Mouse (Mus musculus) heart, adult 2 months (tissue): ENCODE measurements at regions not wholly inside any gene's neighbourhood (a gene's known extent, or its start where the extent isn't known, plus 50 kb on each side); places are given as distances from the start of the nearest gene placed in this dataset.

Experiments used
- DNase-seq, 2 experiments: peaks; one replicate each; pipeline ENCODE4 v3.0.0; 2021
- H3K27ac ChIP-seq: fragments of 200-600 bp; 2 replicates; pipeline ENCODE4 v1.8.1; 2022
- H3K27me3 ChIP-seq: fragments of 200-500 bp; 2 replicates; pipeline ENCODE4 v1.6.1; 2012; ENCODE audit warnings: mild to moderate bottlenecking, low read length, inconsistent platforms, mixed read lengths; ENCODE audit not compliant: control insufficient read depth, insufficient read depth
- H3K36me3 ChIP-seq: fragments of 200-500 bp; 2 replicates; pipeline ENCODE4 v1.6.1; 2012; ENCODE audit warnings: low read length, inconsistent platforms; ENCODE audit not compliant: control insufficient read depth, insufficient read depth
- H3K4me1 ChIP-seq: fragments of 200-500 bp; 2 replicates; pipeline ENCODE4 v1.6.1; 2011; ENCODE audit warnings: low read length; ENCODE audit not compliant: control insufficient read depth, insufficient read depth
- H3K4me3 ChIP-seq: fragments of 200-600 bp; 2 replicates; pipeline ENCODE4 v1.8.1; 2022
- H3K79me2 ChIP-seq: fragments of 200-500 bp; replicated peaks from 2 replicates; pipeline ENCODE4 v1.6.1; 2012; ENCODE audit warnings: mild to moderate bottlenecking, inconsistent platforms, low read length, moderate library complexity, mixed read lengths; ENCODE audit not compliant: control insufficient read depth, insufficient read depth
- H3K9ac ChIP-seq: fragments of 200-500 bp; 2 replicates; pipeline ENCODE4 v1.6.1; 2012; ENCODE audit warnings: low read depth, mild to moderate bottlenecking, control low read depth, inconsistent platforms, low read length, mixed read lengths
- CTCF ChIP-seq: fragments of 200-600 bp; IDR thresholded peaks from 2 replicates; pipeline ENCODE4 v1.8.1; 2022; ENCODE audit warnings: antibody characterized with exemption, mild to moderate bottlenecking, moderate library complexity
- EP300 ChIP-seq: fragments of 200-500 bp; IDR thresholded peaks from 2 replicates; pipeline ENCODE4 v1.6.1; 2011; ENCODE audit warnings: low read depth, low read length, control low read depth; ENCODE audit not compliant: insufficient read depth
- POLR2A ChIP-seq: fragments of 200-500 bp; IDR thresholded peaks from 2 replicates; pipeline ENCODE4 v1.6.1; 2011; ENCODE audit warnings: mild to moderate bottlenecking, low read depth, low read length, control low read depth; ENCODE audit not compliant: insufficient read depth
- WGBS: fragments of 180-500 bp; shearing (Covaris S2); methylation state at CpG from one replicate; pipeline ENCODE4 v1.1.7; 2018; 5-methylcytosine and 5-hydroxymethylcytosine counted together
- intact Hi-C: fragments of 180-260 bp; cut with DNase I; formaldehyde crosslinking; loops from one replicate; pipeline ENCODE4 v1.15.1; 2025

- intact Hi-C loops: no loop called here
- Histone ChIP-seq H3K79me2 (no peaks in the 10 kb centered on the region), H3K27me3 (no peaks in the 10 kb centered on the region), H3K4me3 (no peak overlapping the region), H3K27ac (no peak overlapping the region), H3K36me3 (no peaks in the 10 kb centered on the region), H3K9ac (no peak overlapping the region), H3K4me1 (no peaks in the 10 kb centered on the region)
- no peak for DNase-seq
- 81% methylated on average over 4 of the region's 4 CpGs for WGBS
- TF ChIP-seq POLR2A: no peak
- TF ChIP-seq CTCF: no peak
- no peak for TF ChIP-seq EP300
Measured at GRCm38 (mm10) chr6:3859942-3860586, 95.5 kb upstream of the Calcr start.

GRCm38 (mm10) chr6:3850146-3850545, 85.6 kb upstream of the Calcr start:
- no peaks in the 10 kb centered on the region for H3K27me3 ChIP-seq
- H3K79me2 ChIP-seq: no peaks in the 10 kb centered on the region
- H3K4me3 ChIP-seq: no peak overlapping the region
- no peak overlapping the region for H3K9ac ChIP-seq
- H3K4me1 ChIP-seq: no peaks in the 10 kb centered on the region
- intact Hi-C loops: no loop called here
- no peak for DNase-seq
- WGBS: 76% methylated on average over 5 of the region's 5 CpGs
- TF ChIP-seq CTCF (no peak), POLR2A (no peak), EP300 (no peak)
- no peaks in the 10 kb centered on the region for H3K36me3 ChIP-seq
- no peak overlapping the region for H3K27ac ChIP-seq
